Mouse (Mus musculus): ENCODE measurements around the gene Elmo1.

Elmo1 gene

DNA sequence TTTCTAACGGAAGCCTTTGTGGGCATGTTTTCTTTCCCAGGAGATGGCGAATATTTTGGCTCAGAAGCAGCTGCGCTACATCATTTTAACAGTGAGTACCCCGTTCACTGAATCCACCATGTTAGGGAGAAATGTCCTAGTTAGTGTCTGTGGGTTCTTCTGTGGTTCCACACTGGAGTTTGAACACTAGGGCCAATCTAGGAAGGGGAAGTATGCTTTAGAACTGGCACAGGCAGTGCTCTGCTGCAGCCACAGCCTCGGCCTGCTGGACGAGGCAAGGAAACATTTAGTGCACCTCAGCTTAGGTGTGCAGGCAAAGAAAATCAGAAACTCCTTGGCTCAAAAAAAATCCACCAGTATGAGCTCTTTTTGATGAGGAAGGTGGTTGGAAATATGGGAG, 196.3 kb downstream of the Elmo1 start:
- DNase-seq, result no peak

DNA sequence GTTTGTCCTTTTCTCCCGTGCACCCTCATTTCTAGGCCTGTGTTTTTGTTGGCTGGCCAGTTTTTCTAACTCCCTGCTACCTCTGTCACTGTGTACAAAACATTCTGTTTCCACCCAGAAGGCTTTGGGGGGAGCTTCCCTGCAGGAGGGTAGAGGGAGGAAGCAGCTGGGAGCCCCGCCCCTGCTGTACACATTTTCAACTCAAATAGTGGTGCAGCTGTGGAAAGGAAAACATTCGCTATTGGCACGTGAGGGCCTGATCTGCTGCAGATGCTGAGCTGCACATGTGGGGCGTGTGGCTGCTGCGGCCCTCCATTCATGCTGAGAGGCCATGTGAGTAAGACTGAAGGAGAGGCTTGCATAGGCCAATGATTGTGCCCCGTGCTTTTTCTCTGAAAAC, 198.0 kb downstream of the Elmo1 start:
- peak; percentile 9 for DNase-seq

DNA sequence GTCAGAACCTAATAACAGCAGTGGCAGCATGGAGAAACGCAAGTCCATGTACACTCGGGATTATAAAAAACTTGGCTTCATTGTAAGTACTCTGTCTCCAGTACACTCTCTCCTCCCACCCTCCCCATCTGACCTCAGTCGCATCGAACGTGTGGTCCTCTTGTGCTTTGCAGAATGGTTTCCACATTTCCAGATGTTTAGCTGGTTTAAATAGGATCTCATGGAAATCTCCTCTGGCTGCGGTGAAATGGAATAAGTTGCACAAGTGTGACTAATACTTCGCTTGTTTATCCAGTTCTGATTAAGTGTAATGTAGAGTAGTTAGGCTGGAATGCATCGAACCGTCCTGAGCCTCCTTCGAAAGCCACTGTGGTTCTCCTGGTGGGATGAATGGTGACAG, 200.0 kb downstream of the Elmo1 start:
- DNase-seq, result no peak

DNA sequence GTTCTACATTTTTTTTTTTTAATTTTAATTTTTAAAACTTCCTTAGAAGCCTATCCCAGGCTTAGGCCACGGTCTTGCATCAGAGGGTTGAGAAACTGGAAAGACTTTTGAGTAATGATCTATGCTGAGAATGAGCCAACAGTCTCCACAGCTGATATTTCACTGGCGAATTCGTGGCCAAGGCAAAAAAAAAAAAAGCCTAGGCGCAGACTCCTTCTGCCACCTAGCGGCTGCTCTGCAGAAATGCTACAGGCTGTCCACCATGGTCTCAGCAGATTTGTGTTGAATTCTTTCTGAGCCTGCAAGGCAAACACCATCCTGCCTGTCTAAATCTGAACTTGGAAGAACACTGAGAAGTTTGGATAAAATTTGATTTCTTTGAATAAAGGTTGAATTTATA, 202.0 kb downstream of the Elmo1 start:
- DNase-seq, result peak; percentile 16

DNA sequence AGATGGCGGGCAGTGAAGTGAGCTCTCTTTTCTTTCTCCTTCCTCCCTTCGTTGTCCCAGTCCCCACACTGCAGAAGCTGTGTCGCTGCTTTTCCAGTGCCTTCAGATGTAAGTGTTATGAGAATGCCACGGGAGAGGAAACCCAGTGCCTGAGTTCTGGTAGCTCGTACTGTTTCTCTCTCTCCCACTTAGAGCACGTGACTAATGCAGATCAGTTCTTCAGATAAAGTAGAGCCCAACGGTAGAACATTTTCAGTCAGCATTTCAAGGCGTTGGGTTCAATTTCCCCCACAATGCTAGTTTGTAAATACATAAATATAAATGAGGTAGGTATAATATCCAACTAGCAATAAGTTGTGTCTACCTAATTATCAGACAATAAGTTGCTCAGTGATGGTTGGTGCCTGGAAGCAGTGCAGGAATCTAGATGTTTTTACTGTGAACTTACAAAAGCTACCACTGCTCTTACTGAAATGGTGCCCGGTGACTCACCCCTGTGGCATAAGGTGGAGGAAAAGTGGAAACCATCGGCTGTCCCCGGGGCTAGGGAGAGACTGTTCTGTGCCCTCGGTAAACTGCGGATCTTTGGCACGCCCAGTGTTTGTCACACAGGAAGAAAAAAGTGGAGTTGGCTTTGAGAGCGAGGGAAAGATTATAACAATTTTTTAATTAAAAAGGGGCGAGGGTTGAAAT, 205.0 kb downstream of the Elmo1 start:
- DNase-seq, result no peak

DNA sequence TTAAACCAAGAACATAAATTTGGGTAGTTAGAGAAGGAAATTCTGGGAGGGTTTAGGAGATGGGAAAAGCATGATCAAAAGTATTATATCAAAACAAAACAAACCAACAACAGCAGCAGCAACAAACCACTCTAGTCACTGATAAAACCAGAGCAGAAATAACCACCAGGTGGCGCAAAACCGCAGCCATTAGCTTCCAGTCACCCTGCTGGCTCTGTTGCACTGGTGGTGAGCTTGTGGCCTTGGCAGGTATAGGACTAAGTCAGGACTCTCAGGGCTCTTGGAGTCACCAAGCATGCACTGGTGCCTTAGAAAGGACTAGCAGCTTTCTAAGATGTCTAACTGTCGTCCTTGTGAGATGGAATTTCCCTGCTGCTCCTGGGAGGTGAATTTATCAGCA, 207.4 kb downstream of the Elmo1 start:
- DNase-seq, result peak; percentile 39

DNA sequence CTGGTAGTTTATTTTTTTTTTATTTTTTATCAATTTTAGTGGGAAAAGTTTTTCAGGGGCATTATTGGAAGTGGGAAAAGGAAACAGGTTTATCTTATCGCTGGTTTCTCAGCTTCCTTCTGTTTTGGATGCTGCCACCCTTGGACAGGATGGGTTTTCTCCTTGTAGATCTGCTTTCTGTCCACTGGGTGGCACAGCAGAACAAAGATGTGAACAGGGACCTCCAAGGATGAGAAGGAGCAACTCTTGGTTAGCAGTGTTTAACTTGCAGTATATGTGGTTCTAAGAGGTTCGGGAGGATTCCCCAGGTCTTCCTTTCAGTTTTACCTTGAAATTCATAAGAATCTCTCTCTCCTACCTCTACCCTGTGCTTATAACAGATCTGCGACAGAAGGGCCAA, 209.0 kb downstream of the Elmo1 start:
- DNase-seq, result peak; percentile 37

DNA sequence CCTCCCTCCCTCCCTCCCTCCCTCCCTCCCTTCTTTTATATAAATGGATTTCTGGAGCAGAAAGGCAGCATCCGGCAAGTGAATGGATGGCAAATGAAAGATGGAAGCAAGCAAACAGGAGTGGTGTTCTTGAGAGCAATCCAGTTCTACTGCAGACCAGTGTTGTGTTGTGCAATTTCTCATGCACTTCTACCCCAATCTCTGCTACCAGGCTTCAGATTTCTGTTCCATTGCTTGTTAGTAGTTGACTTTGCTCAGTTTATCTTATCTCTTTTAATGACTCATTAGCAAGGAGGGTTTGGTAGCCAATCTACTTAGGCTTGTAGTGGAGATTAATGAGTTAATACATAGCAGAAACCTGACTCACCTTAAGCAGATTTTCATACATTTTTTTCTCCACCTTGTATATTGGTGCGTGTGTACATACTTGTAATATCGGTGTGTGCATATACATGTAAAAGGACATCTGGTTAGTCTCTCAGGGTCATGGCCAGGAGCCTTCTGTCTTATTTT, 209.7 kb downstream of the Elmo1 start:
- DNase-seq, result no peak

DNA sequence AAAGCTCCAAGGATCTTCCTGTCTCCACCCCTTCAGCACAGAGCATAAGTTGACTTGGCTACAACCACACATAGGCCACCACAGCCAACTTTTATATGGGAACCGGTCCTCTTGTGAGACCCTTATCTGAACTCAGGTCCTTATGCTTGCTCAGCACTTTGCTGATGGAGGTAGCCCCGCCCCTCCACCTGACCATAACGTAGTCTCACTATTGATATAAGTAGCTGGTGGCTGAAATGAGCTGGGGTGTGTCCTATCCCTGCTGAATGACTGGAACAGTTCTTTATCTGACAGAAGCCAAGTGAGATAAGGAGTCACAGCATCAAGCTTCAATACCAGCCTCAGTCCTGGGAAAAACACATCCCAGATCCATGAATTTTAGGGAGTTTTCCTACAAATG, 210.2 kb downstream of the Elmo1 start:
- DNase-seq, result no peak

DNA sequence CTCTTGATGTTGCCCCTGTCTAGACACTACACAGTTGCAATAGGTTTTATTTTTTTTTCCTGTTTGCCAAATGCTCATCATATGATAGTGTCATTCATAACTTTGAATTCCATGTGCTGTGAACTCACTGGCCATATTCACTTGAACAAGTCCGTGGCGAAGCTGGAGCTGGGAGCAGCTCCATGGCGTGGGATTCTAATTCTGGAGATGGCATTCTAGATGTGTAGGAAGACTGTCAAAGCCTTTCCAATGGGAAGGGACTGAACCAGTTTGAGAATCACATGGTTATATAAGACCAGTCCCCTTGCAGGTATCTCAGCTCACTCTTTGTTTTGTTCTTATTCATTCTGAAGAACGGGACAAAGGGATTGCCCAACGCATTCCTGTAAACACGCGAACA, 211.4 kb downstream of the Elmo1 start:
- no peak for DNase-seq

DNA sequence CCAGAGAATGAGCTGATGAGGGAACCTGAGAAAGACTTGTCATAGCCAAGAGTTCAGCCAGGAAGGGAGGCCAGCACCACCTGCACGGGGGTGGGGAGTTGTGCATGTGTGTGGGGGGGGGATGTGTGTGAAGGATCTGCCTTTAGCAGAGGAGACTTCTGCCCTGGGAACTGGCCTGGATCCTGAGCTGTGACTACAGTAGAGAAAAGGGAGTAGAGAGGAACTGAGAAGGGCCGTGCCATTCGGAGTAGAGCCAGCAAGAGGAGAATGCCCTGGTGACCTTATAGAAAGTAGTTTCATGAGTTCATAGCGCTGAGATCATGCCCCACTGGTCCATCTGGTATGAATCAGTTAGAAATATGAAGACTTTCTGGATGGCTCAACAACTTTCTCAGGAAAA, 215.2 kb downstream of the Elmo1 start:
- DNase-seq, result no peak

DNA sequence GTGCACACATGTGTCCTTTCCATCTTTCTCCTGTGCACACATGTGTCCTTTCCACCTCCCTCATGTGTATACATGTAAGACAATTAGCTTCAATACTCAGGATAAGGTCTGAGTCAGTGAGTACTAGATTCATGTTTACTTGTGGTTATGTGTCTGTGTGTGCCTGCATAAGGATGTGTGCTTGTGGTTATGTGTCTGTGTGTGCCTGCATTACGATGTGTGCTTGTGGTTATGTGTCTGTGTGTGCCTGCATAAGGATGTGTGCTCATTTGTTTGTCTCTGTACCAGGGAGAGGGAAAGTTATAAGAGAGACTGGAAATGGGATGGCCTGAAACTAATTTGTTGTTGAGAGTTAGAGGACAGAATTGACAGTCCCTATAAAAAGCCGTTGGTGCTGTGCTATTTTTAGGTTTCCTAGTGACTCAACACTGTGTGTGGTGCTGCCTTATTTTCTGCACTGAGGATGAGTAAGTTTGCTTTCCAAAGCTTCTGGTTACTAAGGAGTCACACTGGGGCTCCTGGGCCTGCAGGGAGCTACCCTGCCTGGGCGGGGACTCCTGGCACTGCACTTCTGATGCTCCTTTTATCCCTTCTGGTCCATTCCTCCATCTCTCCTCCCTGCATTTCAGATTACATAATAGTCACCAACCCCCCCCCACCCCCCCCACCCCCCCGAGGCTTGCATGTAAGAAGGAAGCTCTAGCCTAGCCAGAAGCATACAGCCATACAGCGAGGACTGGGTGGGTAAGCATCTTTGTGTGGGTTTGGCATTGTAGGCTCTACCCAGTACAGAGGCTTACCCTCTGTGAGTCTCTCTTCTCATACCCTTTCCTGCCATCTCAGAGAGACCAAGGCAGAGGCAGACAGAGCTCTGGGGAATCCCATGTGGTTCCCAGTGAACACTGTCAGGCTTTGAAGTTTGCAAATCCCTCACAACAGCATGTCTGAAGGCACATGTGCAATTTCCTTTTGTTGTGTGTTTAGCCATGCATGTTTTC, 216.1 kb downstream of the Elmo1 start:
- DNase-seq, result peak; percentile 20

DNA sequence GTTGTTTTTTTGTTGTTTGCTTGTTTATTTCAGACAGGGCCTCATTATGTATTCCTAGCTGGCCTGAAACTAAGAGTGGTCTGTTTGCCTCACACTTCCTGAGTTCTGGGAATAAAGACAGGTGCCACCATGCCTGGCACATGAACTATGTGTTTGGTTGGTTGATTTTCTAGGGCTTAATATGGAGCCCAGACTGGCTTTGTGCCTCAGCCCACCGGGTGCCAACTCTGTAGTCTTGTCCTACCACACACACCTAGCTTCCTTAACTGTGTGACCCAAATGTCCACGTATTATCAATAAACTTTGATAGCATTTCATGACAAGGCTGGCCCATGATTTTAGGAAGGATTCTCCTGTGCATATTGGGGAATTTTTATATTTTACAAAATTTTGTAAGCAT, 217.0 kb downstream of the Elmo1 start:
- DNase-seq, result peak; percentile 19

DNA sequence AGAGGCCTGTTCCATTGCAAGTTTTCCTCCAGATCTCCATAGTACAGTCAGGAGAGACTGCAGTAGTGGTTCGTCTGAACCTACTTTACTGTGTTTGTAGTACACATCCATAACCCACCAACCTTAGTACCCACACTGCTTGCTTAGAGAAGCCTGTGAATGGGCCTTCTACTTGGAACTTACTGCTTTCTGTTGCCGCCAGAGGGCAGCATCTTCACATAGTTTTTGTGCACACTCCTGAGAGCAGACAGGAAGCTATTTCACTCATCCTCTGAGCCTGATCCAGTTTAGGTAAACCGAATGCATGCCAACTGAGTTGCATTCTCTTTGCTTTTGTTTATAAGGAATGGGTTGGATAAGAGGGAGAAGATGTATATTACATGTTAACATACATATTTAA, 221.2 kb downstream of the Elmo1 start:
- DNase-seq, result peak; percentile 73

DNA sequence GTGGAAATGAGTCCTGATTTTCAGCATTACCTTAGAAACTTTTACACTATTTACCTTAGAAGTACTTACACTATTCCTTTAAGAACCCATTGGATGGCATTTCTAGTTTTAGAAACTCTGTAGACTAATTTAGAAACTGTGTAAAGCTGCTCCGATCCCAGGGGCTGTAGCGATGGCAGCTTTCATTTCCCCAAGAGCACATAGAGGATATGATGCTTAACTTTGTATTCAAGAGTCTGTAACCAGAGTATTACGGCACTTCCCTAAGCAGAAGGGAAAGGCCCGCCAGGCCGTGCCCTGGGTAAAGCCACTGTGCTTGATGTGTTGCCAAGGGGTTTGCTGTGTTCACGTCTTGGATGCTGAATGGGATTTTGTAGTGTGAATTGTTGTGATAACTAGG, 222.9 kb downstream of the Elmo1 start:
- no peak for DNase-seq

DNA sequence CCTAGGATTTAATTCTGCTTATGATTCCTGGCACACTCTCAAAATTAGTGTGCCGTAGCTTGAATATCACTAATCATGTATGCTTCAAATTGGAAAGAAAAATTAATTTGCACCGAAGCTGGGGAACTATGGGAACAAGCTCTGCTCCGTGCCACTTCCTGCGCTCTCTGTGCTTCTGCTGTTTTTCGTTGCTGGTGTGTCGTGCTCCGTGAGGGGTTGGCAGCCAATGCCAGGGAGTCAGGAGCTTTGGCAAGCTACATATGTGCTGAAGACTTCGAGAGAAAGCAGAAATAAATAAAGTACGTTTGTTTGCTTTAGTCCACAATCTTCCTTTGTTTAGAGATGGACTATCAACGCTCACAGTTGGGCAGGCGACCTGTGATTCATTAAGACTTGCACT, 225.7 kb downstream of the Elmo1 start:
- peak; percentile 25 for DNase-seq

DNA sequence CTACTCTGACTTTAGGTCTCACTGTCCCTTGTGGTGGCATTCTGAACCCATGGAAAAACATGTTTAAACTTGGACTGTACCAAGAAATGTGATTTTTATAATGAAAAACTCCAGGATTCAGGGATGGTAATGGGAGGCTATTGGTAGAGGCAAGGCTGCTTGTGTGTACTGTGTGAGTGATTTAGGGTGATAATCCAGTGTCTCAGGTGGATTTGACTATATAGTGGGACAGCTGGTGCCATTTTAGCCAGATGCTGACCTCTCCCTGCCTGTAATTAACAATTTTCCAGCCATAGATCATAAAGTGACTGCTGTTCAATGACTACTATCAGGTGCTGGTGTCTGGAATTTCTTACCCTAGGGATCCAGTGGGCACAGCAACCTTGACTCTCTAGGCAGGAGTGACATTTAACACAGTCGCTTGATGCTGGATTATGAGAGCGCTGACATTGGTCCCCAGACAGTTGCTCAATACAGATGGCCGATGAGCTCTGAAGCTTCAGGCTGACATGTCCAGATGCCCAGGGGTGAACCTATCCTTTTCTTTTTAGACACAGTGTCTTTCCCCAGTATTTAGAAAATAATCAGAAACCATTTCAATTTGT, 228.3 kb downstream of the Elmo1 start:
- DNase-seq, result no peak

DNA sequence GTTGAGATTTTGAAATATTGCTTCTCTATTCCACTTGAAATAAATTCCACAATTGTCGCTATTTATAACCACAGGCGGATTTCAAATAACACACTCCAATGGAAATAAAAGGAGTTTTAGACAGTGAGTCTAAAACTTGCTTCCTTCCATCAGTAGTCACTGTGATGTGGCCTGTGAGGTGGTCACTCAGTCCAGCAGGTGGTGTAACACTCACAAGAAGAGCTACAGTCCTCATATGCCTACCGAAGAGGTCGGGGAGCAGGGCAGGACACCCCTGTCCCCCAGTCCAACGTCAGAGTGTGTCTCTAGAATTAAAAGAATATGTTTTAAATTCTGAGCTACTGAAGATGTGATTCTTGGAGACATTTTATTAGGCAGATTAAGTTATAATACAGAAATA, 229.8 kb downstream of the Elmo1 start:
- no peak for DNase-seq

DNA sequence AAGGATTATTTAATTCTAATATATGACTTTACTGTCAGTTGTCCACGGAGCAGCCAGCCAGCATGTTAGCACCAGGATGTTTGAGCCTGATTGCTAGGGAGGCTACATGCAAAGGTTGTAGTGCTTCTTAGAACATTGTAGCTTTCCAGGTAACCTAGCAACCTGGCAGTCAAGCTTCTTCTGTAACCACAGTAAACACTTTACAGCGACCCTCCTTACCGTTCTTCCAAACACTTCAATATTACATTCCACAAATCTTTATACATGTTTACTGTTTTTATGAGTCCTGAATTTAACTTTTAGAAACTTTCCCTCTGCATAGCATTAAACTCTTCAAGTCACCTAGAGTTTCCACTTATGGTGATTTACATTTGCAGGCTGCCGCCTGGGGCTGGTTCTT, 233.1 kb downstream of the Elmo1 start:
- DNase-seq, result no peak

DNA sequence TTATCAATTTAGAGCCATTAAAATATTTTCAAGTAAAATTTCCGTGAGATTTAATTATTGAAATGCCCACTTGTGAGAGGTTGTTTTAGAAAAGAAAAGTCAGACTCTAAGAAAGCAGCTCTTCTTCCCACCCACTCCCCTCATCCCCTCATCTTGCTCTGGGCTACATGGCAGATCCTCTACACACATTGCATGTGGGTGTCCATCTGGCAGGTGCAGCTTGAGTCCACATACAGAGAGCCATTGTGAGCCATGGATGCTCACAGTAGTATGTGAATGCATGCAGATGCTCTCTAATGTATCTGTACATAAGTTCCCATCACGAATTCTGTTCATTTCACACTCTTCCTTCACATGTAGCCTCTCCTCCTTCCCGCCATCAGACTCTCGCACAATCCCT, 236.7 kb downstream of the Elmo1 start:
- no peak for DNase-seq

DNA sequence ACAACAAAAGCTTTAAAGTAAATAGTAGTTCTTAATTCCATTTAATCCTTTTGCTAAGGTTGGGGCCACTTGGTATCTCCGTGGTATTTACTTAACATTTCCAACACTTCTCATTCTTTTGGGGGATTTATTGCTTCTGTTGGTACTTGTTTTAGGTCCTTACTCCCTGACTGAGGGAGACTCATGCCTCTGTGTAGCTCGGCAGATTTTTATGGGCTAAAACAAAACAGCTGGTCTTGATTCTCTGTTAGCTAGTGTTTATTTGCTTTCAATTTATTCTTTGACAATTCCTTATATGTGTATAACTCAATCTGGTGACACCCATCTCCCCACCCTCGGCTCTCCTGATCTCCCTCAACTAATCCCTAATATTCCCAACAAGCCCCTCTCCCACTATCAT, 237.6 kb downstream of the Elmo1 start:
- DNase-seq, result no peak

DNA sequence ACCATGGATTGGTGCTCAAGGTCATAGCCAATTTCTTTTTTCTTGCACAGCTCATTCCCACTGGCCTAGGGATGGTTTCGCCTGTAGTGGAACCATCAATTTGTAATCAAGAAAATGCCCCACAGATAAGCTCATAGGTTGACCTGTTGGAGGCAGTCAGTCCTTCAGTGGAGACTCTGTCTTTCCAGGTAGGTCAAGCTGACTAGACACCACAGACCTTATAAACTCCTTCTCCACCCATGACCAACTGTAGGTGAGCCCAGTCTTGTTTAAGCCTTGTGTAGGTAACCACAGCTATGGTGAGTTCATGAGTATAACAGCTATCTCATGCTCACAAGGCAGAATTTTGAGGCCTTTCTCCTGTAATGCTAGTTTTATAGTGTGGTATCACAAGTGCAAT, 238.3 kb downstream of the Elmo1 start:
- DNase-seq, result no peak

DNA sequence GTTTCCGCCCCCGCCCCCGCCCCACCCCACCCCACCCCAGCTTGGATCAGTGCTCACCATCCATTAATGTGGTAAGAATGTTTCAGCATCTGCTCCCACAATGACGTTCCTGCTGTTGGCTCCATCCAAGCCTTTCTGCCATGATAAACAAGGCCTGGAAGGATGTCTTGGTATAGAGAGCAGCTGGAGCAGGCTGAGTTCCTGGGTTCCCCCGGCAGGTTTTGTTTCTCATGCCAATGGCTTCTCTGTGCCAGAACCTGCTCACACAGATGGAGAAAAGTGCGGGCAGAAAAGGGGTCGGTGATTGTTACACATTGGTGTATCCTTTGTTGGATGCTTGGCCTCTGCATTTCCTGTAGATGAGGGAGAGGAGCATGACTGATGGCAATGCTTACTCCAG, 240.6 kb downstream of the Elmo1 start:
- no peak for DNase-seq

Data from cerebellum, adult 9-11 months (tissue).